Mouse (Mus musculus) left cerebral cortex, adult 2 months (tissue): Measurements from ENCODE around the gene Sema3f. TPM values are rescaled to one million over a fixed set of nuclear protein-coding genes. Genes with fewer than 3 reads are reported as not detected.
A peak's percentile ranks its signal among the peaks of the same experiment; 100 is the strongest.

ENCODE experiments used
- DNase-seq, 2 experiments: peaks; one replicate each; pipeline ENCODE4 v3.0.0; 2021 to 2022; ENCODE audit warnings: low spot score in 2 of 2, mixed read lengths in 1 of 2; ENCODE audit errors: extremely low spot score in 1 of 2
- H3K27ac ChIP-seq: fragments of 200-600 bp; 2 replicates; pipeline ENCODE4 v1.8.1; 2022
- H3K4me3 ChIP-seq: fragments of 200-600 bp; 2 replicates; pipeline ENCODE4 v1.8.1; 2022
- CTCF ChIP-seq: fragments of 200-600 bp; IDR thresholded peaks from 2 replicates; pipeline ENCODE4 v1.8.1; 2022; ENCODE audit warnings: antibody characterized with exemption, mild to moderate bottlenecking, moderate library complexity
- intact Hi-C: fragments of 180-260 bp; cut with DNase I; formaldehyde crosslinking; loops from one replicate; pipeline ENCODE4 v1.15.1; 2025
- total RNA-seq, 2 experiments: library from RNA; stranded (reverse); gene quantifications; 2 replicates each; pipeline ENCODE4 v1.2.3; 2021

Sema3f gene
- total RNA-seq, 2 experiments from 2014 or later: 17.3 to 17.7 TPM

DNA sequence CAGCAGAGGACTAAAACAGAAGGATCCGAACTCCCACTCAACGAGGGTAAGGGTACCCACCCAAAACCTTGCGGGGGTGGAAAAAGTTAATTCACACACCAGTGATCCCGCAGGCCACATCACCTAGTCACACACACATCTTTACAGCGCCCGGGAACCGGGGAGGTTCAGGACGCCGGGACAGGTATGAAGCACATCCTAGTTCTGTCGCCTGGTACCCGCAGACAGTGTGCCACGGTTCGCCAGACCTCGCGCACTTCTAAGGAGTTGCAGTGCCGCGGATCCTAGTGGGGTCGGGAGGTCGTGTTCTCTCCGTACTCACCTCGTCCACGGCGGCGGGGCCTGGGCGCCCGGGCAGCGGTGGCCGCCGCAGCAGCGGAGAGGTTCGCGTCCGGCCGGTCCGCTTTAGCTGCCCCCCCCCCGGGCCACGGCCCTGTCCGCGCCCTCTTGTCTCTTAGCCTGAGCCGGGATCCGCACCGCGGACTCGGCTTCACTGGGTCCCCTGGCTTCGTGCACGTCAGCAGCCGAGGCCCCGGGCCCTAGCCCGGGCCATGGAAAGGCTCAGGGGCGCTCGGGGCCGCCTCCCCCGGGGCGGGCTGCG, 1.1 kb downstream of the Sema3f start:
- H3K4me3 ChIP-seq: peak overlapping the region; percentile 64
- intact Hi-C loops: loop anchor here (2.0 kb wide), 1 partner anchor 32 kb away; no protein-coding TSS in a partner anchor

DNA sequence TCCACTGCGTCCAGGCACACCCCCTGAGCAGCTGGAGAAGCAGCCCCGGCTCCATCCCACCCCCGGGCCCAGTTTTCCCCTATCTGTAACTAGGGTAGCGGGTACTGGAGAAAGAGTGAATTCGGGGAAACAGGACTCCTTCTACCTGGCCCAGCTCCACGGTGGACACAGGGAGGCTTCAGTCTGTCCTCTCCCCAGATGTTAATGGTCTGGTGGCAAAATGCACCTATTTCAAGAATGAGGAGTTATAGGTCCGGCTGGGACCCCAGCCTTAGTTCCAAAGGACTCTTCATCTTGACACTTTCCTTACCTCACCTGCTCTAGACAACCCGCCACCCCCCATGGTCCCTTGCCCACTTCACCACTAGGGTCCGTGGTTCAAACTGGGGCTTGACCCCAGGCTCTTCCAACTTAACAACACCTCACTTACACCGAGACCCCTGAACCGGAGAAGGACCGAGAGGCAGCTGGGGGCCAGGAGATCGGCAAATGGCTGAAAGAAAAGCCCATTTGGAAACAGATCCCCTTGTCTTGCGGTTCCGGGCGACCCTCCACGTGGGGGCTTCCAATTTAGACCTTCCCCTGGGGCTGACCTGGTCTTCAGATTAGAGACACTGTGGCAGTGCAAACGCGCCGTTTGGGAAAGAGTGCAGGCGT, 1.7 kb downstream of the Sema3f start:
- peak overlapping the region; percentile 64 for H3K4me3 ChIP-seq

More for the DNA sequence above, 1.1 kb downstream of the Sema3f start:
- no peak overlapping the region for H3K27ac ChIP-seq
- no peak for DNase-seq
- TF ChIP-seq CTCF: no peak

GRCm38 (mm10) chr9:107707701-107708438, 2.4 kb downstream of the Sema3f start:
- DNase-seq: peak in 1 of 2 experiments; percentile 26
- peak overlapping the region; percentile 64 for H3K4me3 ChIP-seq

More for the DNA sequence above, 1.7 kb downstream of the Sema3f start:
- DNase-seq: no peak
- no peak for TF ChIP-seq CTCF
- H3K27ac ChIP-seq: no peak overlapping the region
- intact Hi-C loops: loop anchor here (2.0 kb wide), 1 partner anchor 32 kb away; no protein-coding TSS in a partner anchor

GRCm38 (mm10) chr9:107706781-107707211, 3.5 kb downstream of the Sema3f start:
- Histone ChIP-seq H3K27ac (no peak overlapping the region), H3K4me3 (peak overlapping the region; percentile 64; the same call in 1 of the 2 replicates)
- intact Hi-C loops: no loop called here
- TF ChIP-seq CTCF: no peak
- DNase-seq: no peak

More at GRCm38 (mm10) chr9:107707701-107708438, 2.4 kb downstream of the Sema3f start:
- no peak overlapping the region for H3K27ac ChIP-seq
- TF ChIP-seq CTCF: no peak
- intact Hi-C loops: loop anchor here (2.0 kb wide), 1 partner anchor 31 kb away; no protein-coding TSS in a partner anchor

GRCm38 (mm10) chr9:107703337-107704122, 6.7 kb downstream of the Sema3f start:
- intact Hi-C loops: no loop called here
- H3K4me3 ChIP-seq: no peak overlapping the region
- no peak for TF ChIP-seq CTCF
- no peak for DNase-seq
- H3K27ac ChIP-seq: no peak overlapping the region

DNA sequence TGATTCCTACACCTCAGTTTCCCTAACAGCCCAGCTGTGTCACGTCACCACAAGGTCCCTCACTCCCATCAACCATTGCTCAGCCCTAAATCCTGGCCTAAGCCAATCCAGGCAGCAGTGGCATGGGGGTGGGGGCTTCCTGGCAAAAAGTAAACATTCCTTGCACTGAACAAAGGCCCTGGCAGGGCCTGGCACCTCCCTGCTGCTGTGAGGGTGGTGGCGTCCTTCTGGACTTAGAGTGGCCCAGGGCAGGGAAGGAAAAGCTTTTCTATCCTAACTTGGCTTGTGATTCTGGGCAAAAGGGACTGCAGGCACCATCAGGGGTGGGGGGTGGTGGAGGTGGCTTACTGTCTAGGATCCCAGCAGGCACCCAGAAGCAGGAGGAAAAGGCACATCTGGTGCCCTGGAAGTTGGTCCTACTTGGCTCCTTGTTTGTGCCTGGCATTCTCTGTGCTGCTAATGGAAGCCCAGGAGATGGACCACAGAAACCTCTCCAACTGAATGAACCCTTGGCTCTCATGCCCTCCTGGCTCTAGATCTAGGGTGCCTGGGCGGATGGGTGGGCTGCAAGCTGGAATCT, 7.6 kb downstream of the Sema3f start:
- intact Hi-C loops: no loop called here
- no peak overlapping the region for H3K27ac ChIP-seq

DNA sequence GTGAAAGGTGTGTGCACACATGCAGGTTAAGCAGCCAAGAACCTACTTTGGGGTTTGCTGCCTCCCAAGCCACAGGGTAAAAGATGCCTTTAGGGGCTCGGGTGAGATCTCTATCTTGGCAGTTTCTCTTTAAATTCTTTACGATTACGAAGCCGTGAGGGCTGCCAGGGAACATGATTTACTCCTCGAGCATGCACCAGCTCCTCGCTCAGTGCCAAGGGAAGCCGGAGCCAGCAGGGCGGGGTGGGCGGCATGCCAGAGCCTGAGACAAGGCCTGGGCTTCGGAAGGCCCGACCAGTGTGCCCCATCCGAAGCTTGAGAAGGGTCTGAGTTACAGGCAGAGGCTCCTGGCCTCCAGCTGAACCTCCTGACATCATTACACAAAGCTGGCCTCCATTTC, 8.7 kb downstream of the Sema3f start:
- intact Hi-C loops: no loop called here
- H3K4me3 ChIP-seq: no peak overlapping the region
- no peak for TF ChIP-seq CTCF
- DNase-seq: peak; percentile 58 to 78
- peak overlapping the region; percentile 73 for H3K27ac ChIP-seq

More for the DNA sequence above, 7.6 kb downstream of the Sema3f start:
- TF ChIP-seq CTCF: no peak
- DNase-seq: no peak
- no peak overlapping the region for H3K4me3 ChIP-seq

DNA sequence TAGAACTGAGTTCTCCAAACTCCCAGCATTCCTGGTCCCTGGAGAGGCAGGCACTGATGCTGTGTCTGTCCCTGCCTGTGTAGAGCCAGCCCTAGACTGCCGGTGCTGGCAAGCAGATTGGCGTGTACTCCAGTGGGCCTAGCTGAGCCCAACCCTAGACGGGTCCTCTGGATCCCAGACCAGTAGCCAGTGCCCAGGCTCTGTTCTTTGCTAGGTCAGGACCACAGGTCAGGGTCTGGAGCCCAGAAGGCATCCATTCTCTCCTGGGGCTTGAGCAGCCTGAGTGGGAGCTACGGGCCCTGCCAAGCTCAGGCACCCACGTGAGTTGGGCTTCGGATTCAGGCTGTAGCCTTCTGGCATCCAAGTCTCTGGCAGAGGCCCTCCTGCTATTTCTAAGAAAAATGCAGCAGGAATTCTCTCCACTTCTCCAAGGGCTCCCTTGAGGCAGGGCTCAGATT, 10.1 kb downstream of the Sema3f start:
- intact Hi-C loops: no loop called here
- TF ChIP-seq CTCF: no peak
- Histone ChIP-seq H3K27ac (peak overlapping the region; percentile 73), H3K4me3 (no peak overlapping the region)
- peak; percentile 50 to 60 for DNase-seq

DNA sequence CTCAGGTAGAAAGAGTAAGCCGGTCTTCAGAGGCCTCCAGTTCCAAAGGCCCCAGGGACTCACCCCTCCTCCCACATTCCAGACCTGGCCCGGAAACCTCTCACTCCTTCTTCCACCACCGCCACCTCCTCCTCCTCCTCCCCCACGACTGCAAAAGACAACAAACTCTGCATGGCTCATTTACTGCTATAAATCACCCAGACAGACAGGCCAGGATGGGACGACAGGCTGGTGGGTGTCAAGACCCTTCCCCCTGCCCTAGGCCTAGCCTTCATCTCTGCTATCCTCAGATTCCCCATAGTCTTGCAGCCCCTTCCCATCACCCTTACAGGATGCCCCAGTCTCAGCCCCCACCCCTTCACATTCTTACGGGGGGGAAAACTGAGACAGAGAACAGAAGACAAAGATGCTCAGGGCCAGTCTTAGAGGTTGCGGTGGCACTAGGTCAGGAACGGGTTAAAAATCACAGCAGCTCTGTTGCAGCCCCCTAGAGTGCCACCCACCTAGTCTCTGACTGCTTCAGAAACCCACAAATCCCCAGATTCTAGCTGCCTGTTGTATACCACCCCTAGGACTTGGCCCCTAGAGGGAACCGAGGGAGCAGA, 10.8 kb downstream of the Sema3f start:
- no peak for DNase-seq
- Histone ChIP-seq H3K4me3 (no peak overlapping the region), H3K27ac (peak overlapping the region; percentile 73)
- intact Hi-C loops: no loop called here
- no peak for TF ChIP-seq CTCF

DNA sequence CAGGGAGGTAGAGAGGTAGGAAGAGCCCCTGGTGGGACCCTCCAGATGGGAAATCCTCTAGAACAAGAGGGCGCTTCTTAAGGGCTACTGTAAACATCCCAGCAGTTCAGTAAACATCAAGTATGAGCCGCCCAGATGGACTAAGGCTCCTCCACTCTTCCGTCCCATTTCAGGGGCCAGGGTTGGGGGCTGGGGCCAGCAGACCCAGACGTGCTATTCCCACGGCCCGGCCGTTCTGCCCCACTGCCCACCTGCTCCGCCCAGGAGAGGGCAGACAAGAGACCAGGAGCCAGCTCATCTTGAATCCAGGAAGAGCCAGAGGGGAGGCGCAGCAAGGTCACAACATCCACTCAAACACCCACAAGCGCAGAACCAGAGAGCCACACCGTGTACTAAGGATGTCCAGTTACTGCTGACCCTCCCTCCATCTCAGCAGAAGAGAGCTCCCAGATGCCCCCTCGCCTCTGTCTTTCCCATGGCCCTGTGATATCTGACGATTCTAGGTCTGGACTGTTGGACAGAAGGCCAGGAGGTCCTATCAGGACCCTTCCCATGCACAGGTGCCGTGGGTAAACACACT, 11.6 kb downstream of the Sema3f start:
- Histone ChIP-seq H3K27ac (no peak overlapping the region), H3K4me3 (no peak overlapping the region)
- intact Hi-C loops: no loop called here
- no peak for DNase-seq
- no peak; the same call in 1 of the 2 replicates for TF ChIP-seq CTCF
